Mouse (Mus musculus) lung, postnatal 0 days (tissue): ENCODE measurements around the gene Prkrip1.

Source experiments
- CTCF ChIP-seq: IDR thresholded peaks from 2 replicates; pipeline ENCODE4 v1.5.1; 2016; ENCODE audit warnings: antibody characterized with exemption, mild to moderate bottlenecking
- EP300 ChIP-seq: IDR thresholded peaks from 2 replicates; pipeline ENCODE4 v1.6.1; 2016; ENCODE audit warnings: antibody characterized with exemption, mild to moderate bottlenecking, control low read depth

- TF ChIP-seq CTCF = no peak
- no peak for TF ChIP-seq EP300
These were observed 51.8 kb downstream of the Prkrip1 start for GRCm38 (mm10) chr5:136146936-136147335.
